Mouse (Mus musculus) stomach, postnatal 0 days (tissue): ENCODE measurements around the gene Rtf1.

ENCODE experiments used
- CTCF ChIP-seq: IDR thresholded peaks from 2 replicates; pipeline ENCODE4 v1.5.1; 2016; ENCODE audit warnings: antibody characterized with exemption, low read depth, mild to moderate bottlenecking, moderate library complexity
- EP300 ChIP-seq: optimal IDR thresholded peaks from 2 replicates; pipeline ENCODE3; 2016; ENCODE audit warnings: antibody characterized with exemption

GRCm38 (mm10) chr2:119743808-119744162, 68.9 kb downstream of the Rtf1 start:
- TF ChIP-seq CTCF = peak; percentile 43
- TF ChIP-seq EP300 = no peak
